Mouse (Mus musculus) testis, adult 2 months (tissue): ENCODE measurements around the gene Slc39a11. TPM values are rescaled to one million over a fixed set of nuclear protein-coding genes. Genes with fewer than 3 reads are reported as not detected.

Source experiments
- H3K27ac ChIP-seq: fragments of 200-500 bp; 2 replicates; pipeline ENCODE4 v1.5.1; 2012; ENCODE audit warnings: low read depth, low read length; ENCODE audit not compliant: control insufficient read depth, insufficient read depth
- H3K27me3 ChIP-seq: fragments of 200-500 bp; 2 replicates; pipeline ENCODE4 v1.6.1; 2012; ENCODE audit warnings: mild to moderate bottlenecking, low read length, moderate library complexity; ENCODE audit not compliant: control insufficient read depth, insufficient read depth
- H3K36me3 ChIP-seq: fragments of 200-500 bp; 2 replicates; pipeline ENCODE4 v1.6.1; 2012; ENCODE audit warnings: mild to moderate bottlenecking, low read length; ENCODE audit not compliant: control insufficient read depth, insufficient read depth
- H3K4me1 ChIP-seq: fragments of 200-500 bp; 2 replicates; pipeline ENCODE4 v1.6.1; 2012; ENCODE audit warnings: low read length; ENCODE audit not compliant: control insufficient read depth, insufficient read depth
- H3K4me3 ChIP-seq: fragments of 200-500 bp; 2 replicates; pipeline ENCODE4 v1.5.1; 2012; ENCODE audit warnings: low read depth, mild to moderate bottlenecking, low read length, moderate library complexity, mixed read lengths; ENCODE audit not compliant: control insufficient read depth
- CTCF ChIP-seq: fragments of 200-500 bp; IDR thresholded peaks from 2 replicates; pipeline ENCODE4 v1.5.1; 2012; ENCODE audit warnings: low read depth, mild to moderate bottlenecking, inconsistent platforms, low read length, moderate library complexity; ENCODE audit not compliant: control insufficient read depth, insufficient read depth, insufficient replicate concordance
- POLR2A ChIP-seq: fragments of 200-500 bp; IDR thresholded peaks from 2 replicates; pipeline ENCODE4 v1.6.1; 2012; ENCODE audit warnings: low read depth, mild to moderate bottlenecking, inconsistent platforms, low read length, moderate library complexity; ENCODE audit not compliant: control insufficient read depth
- polyA plus RNA-seq: library from polyadenylated mRNA; depleted of rRNA; stranded (reverse); fragments of >200 nt; gene quantifications from 2 replicates; pipeline ENCODE4 v1.2.3, GENCODE M21; 2012

Slc39a11 gene
- polyA plus RNA-seq, 1 experiment = 8.9 TPM

GRCm38 (mm10) chr11:113424765-113425164, 225.1 kb downstream of the Slc39a11 start:
- Histone ChIP-seq H3K27ac (no peak overlapping the region), H3K4me1 (peaks cover 5% of the 10 kb centered on the region), H3K4me3 (no peak overlapping the region), H3K27me3 (no peaks in the 10 kb centered on the region), H3K36me3 (no peaks in the 10 kb centered on the region)
- TF ChIP-seq CTCF (no peak), POLR2A (no peak)

GRCm38 (mm10) chr11:113422598-113422997, 227.3 kb downstream of the Slc39a11 start:
- no peaks in the 10 kb centered on the region for H3K36me3 ChIP-seq
- H3K4me3 ChIP-seq = no peak overlapping the region
- H3K4me1 ChIP-seq = peaks cover 5% of the 10 kb centered on the region
- no peaks in the 10 kb centered on the region for H3K27me3 ChIP-seq
- H3K27ac ChIP-seq = no peak overlapping the region
- TF ChIP-seq POLR2A (no peak), CTCF (no peak)

GRCm38 (mm10) chr11:113418921-113419655, 230.8 kb downstream of the Slc39a11 start:
- H3K27ac ChIP-seq = no peak overlapping the region
- no peaks in the 10 kb centered on the region for H3K27me3 ChIP-seq
- no peaks in the 10 kb centered on the region for H3K36me3 ChIP-seq
- TF ChIP-seq POLR2A = no peak
- no peak for TF ChIP-seq CTCF
- H3K4me1 ChIP-seq = peaks cover 5% of the 10 kb centered on the region
- H3K4me3 ChIP-seq = no peak overlapping the region

- Histone ChIP-seq H3K27me3 (no peaks in the 10 kb centered on the region), H3K4me3 (peak overlapping the region; percentile 20; the same call in 1 of the 2 replicates), H3K27ac (no peak overlapping the region), H3K4me1 (peaks cover 5% of the 10 kb centered on the region), H3K36me3 (no peaks in the 10 kb centered on the region)
- TF ChIP-seq CTCF (no peak), POLR2A (no peak)
Observed at GRCm38 (mm10) chr11:113417948-113418347, 231.9 kb downstream of the Slc39a11 start.

GRCm38 (mm10) chr11:113412545-113412944, 237.3 kb downstream of the Slc39a11 start:
- Histone ChIP-seq H3K4me1 (no peaks in the 10 kb centered on the region), H3K36me3 (no peaks in the 10 kb centered on the region), H3K27me3 (no peaks in the 10 kb centered on the region), H3K27ac (no peak overlapping the region), H3K4me3 (no peak overlapping the region)
- TF ChIP-seq CTCF (peak; percentile 60), POLR2A (no peak)

- Histone ChIP-seq H3K27me3 (no peaks in the 10 kb centered on the region), H3K4me3 (no peak overlapping the region), H3K27ac (no peak overlapping the region), H3K36me3 (no peaks in the 10 kb centered on the region), H3K4me1 (no peaks in the 10 kb centered on the region)
- TF ChIP-seq POLR2A (no peak), CTCF (no peak)
Observed at GRCm38 (mm10) chr11:113411798-113412197, 238.1 kb downstream of the Slc39a11 start.

GRCm38 (mm10) chr11:113409121-113409520, 240.8 kb downstream of the Slc39a11 start:
- TF ChIP-seq CTCF (0 out of 2 replicates have a peak, but pooled peaks have one; percentile 3), POLR2A (no peak)
- no peaks in the 10 kb centered on the region for H3K4me1 ChIP-seq
- no peaks in the 10 kb centered on the region for H3K36me3 ChIP-seq
- no peak overlapping the region for H3K27ac ChIP-seq
- no peaks in the 10 kb centered on the region for H3K27me3 ChIP-seq
- no peak overlapping the region for H3K4me3 ChIP-seq
